Comparison of ENCODE assay signal across 14 mouse cellular contexts in the genomic region with DNA sequence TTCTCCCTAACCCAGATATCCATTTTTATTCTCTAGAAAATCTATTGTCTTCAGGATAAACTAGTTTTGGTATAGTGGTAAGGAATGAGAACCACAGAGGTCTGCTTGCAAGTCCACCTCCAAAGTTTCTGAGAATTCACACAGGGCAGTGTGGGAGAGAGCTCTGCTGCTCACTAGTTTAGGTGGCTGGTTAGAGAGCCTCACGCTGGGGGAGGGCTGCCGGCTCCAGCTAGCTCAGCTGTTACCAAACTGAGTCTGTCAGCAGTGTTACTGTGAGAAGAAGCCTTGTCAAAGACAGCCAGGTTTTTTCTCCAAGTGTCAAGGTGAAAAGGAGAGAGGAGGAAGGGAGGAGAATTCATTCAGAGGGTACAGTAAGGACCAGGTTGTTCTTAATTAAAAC.
"Had no signal": no experiment of that assay in that cellular context is flagged by ENCODE, and none has a peak within 500 bp of the region (broad histone marks: within the 10 kb centered on the region; RNA-seq: fewer than 3 reads in every experiment).

No protein-coding gene starts in this region.

- H3K9ac ChIP-seq: liver, embryonic 13.5 days had no signal

- H3K4me3 ChIP-seq: layer of hippocampus, adult 2 months; liver, embryonic 13.5 days had no signal

- ATAC-seq: intestine, postnatal 0 days had no signal

- H3K27me3 ChIP-seq: liver, embryonic 13.5 days had no signal

- H3K4me2 ChIP-seq: liver, embryonic 13.5 days; midbrain, embryonic 11.5 days had no signal

- H3K9me3 ChIP-seq: liver, embryonic 13.5 days had no signal

- H3K27ac ChIP-seq: kidney, postnatal 0 days; layer of hippocampus, adult 2 months; liver, embryonic 13.5 days had no signal

- H3K36me3 ChIP-seq: liver, embryonic 13.5 days had no signal

- DNase-seq: kidney, adult 2 months; kidney, postnatal 25 days; layer of hippocampus, adult 9-11 months; liver, embryonic 13.5 days; lung, adult 2 months; lung, postnatal 14 days; lung, postnatal 4 days; midbrain, embryonic 14.5 days; thymus, adult 18-20 months; thymus, postnatal 36 days had no signal
